Mouse (Mus musculus): ENCODE data around the gene Slc2a3.
"Not testable (repeated sequence)": the region's sequence is repeated elsewhere in the genome, so short reads cannot be mapped to it uniquely, and the experiment has no call there.

Gene Slc2a3

GRCm38 (mm10) chr6:122707036-122707800 lies 94.2 kb downstream of the Slc2a3 start, which contains the start of gene Nanog:
Nanog (plus strand) TSS chr6:122707489.
- DNase-seq = no peak

GRCm38 (mm10) chr6:122706337-122706840 lies 95.1 kb downstream of the Slc2a3 start:
- DNase-seq = no peak

GRCm38 (mm10) chr6:122703706-122704105 lies 97.7 kb downstream of the Slc2a3 start:
- DNase-seq = no peak

- DNase-seq = no peak
Observed at GRCm38 (mm10) chr6:122703251-122703650, 98.2 kb downstream of the Slc2a3 start.

- DNase-seq = no peak
Observed at GRCm38 (mm10) chr6:122702480-122703124, 98.8 kb downstream of the Slc2a3 start.

- no peak for DNase-seq
Observed at GRCm38 (mm10) chr6:122701816-122702215, 99.6 kb downstream of the Slc2a3 start.

- not testable (repeated sequence) for DNase-seq
Observed at GRCm38 (mm10) chr6:122699628-122700027, 101.8 kb downstream of the Slc2a3 start.

- DNase-seq = no peak
Observed at GRCm38 (mm10) chr6:122695398-122695797, 106.0 kb downstream of the Slc2a3 start.

GRCm38 (mm10) chr6:122690082-122690481 lies 111.4 kb downstream of the Slc2a3 start:
- no peak for DNase-seq

- DNase-seq = no peak
Observed at GRCm38 (mm10) chr6:122689411-122690055, 111.9 kb downstream of the Slc2a3 start.

GRCm38 (mm10) chr6:122686709-122687108 lies 114.7 kb downstream of the Slc2a3 start:
- no peak for DNase-seq

GRCm38 (mm10) chr6:122682646-122683045 lies 118.8 kb downstream of the Slc2a3 start:
- no peak for DNase-seq
